Mouse (Mus musculus) ES-E14 (cell line): Measurements from ENCODE around the gene Usf1. TPM values are rescaled to one million over a fixed set of nuclear protein-coding genes. Genes with fewer than 3 reads are reported as not detected.

Experiments used
- DNase-seq: peaks from one replicate; pipeline ENCODE4 v3.0.0-alpha.2; 2013; ENCODE audit warnings: low read depth, low spot score
- H3K27ac ChIP-seq: 2 replicates; pipeline ENCODE4 v1.5.1; 2012; ENCODE audit warnings: low read depth, mild to moderate bottlenecking, low read length, moderate library complexity, mixed read lengths; ENCODE audit not compliant: poor library complexity, insufficient read depth, severe bottlenecking
- H3K36me3 ChIP-seq: 2 replicates; pipeline ENCODE4 v1.6.1; 2012; ENCODE audit warnings: mild to moderate bottlenecking, low read length, moderate library complexity, mixed read lengths; ENCODE audit not compliant: control insufficient read depth, poor library complexity, insufficient read depth, severe bottlenecking
- H3K4me1 ChIP-seq, 2 experiments: fragments of 150-350 bp in 1 of 2; sonication (generic) in 1 of 2; 2 replicates each; pipeline ENCODE4 v1.6.1; 2012; ENCODE audit warnings: low read length in 2 of 2, mild to moderate bottlenecking in 1 of 2, mixed read lengths in 1 of 2; ENCODE audit not compliant: control insufficient read depth in 2 of 2, insufficient read depth in 2 of 2, poor library complexity in 1 of 2
- H3K4me3 ChIP-seq, 2 experiments: fragments of 150-350 bp in 1 of 2; sonication (generic) in 1 of 2; 2 replicates each; pipeline ENCODE4 v1.5.1; 2012; ENCODE audit warnings: low read length in 2 of 2, low read depth in 1 of 2, mild to moderate bottlenecking in 1 of 2, mixed read lengths in 1 of 2; ENCODE audit not compliant: insufficient read depth in 1 of 2, poor library complexity in 1 of 2, severe bottlenecking in 1 of 2
- H3K9ac ChIP-seq: 2 replicates; pipeline ENCODE4 v1.6.1; 2012; ENCODE audit warnings: low read depth, mild to moderate bottlenecking, low read length, mixed read lengths; ENCODE audit not compliant: poor library complexity, insufficient read depth, severe bottlenecking
- H3K9me3 ChIP-seq: fragments of 150-350 bp; sonication (generic); 2 replicates; pipeline ENCODE4 v1.6.1; 2012; ENCODE audit warnings: low read depth, mild to moderate bottlenecking, low read length; ENCODE audit not compliant: control insufficient read depth, insufficient read depth
- CHD2 ChIP-seq: IDR thresholded peaks from 2 replicates; pipeline ENCODE4 v1.6.1; 2014; ENCODE audit warnings: mild to moderate bottlenecking, low read depth, low read length, inconsistent platforms
- HCFC1 ChIP-seq: IDR thresholded peaks from 2 replicates; pipeline ENCODE4 v1.6.1; 2012; ENCODE audit warnings: low read length, inconsistent platforms, borderline replicate concordance; ENCODE audit not compliant: insufficient read depth
- MAFK ChIP-seq: IDR thresholded peaks from 2 replicates; pipeline ENCODE4 v1.6.1; 2014; ENCODE audit warnings: mild to moderate bottlenecking, low read depth, low read length, inconsistent platforms; ENCODE audit not compliant: insufficient read depth
- ZC3H11A ChIP-seq: IDR thresholded peaks from 2 replicates; pipeline ENCODE4 v1.6.1; 2012; ENCODE audit warnings: low read depth, mild to moderate bottlenecking, inconsistent platforms, low read length, borderline replicate concordance
- ZNF384 ChIP-seq: IDR thresholded peaks from 2 replicates; pipeline ENCODE4 v1.6.1; 2012; ENCODE audit warnings: low read depth, low read length, inconsistent platforms
- in situ Hi-C, 2 experiments: fragments of 600-800 bp; cut with MboI; formaldehyde crosslinking; loops; one replicate each; pipeline ENCODE4 v1.15.1; 2025; ENCODE audit warnings: low sequenced_read_pairs in 2 of 2, inconsistent platforms in 1 of 2; ENCODE audit not compliant: unreplicated experiment in 2 of 2
- total RNA-seq: library from RNA; depleted of rRNA; stranded (reverse); fragments of 300-350 nt; gene quantifications from 2 replicates; pipeline ENCODE4 v1.2.3, GENCODE M21; 2012

Gene Usf1
- total RNA-seq, 1 experiment = 151 TPM

- H3K27ac ChIP-seq = no peak overlapping the region
Observed at GRCm38 (mm10) chr1:171424638-171425037, 13.5 kb downstream of the Usf1 start.

GRCm38 (mm10) chr1:171425126-171425525 is 14.0 kb downstream of the Usf1 start:
- no peak overlapping the region for H3K9ac ChIP-seq
- in situ Hi-C loops = no loop called here
- H3K27ac ChIP-seq = no peak overlapping the region
- H3K4me3 ChIP-seq = no peak overlapping the region
- no peaks in the 10 kb centered on the region for H3K9me3 ChIP-seq
- TF ChIP-seq MAFK = no peak
- TF ChIP-seq ZNF384 = no peak
- TF ChIP-seq HCFC1 = no peak
- no peak for TF ChIP-seq CHD2
- no peak for TF ChIP-seq ZC3H11A
- DNase-seq = no peak
- H3K36me3 ChIP-seq = no peaks in the 10 kb centered on the region
- H3K4me1 ChIP-seq = peaks cover 2 to 5% of the 10 kb centered on the region in 2 experiments; a peak in 1 of 4 replicates

More at GRCm38 (mm10) chr1:171424638-171425037, 13.5 kb downstream of the Usf1 start:
- DNase-seq = no peak
- Histone ChIP-seq H3K4me3 (no peak overlapping the region), H3K4me1 (peaks cover 3 to 5% of the 10 kb centered on the region in 2 experiments; a peak in 2 of 4 replicates), H3K36me3 (no peaks in the 10 kb centered on the region), H3K9ac (no peak overlapping the region), H3K9me3 (no peaks in the 10 kb centered on the region)
- in situ Hi-C loops = loop anchor here (5.0 kb wide), 1 partner anchor 282 kb away; no protein-coding TSS in a partner anchor
- TF ChIP-seq MAFK (no peak), ZC3H11A (no peak), CHD2 (no peak), ZNF384 (no peak), HCFC1 (no peak)

DNA sequence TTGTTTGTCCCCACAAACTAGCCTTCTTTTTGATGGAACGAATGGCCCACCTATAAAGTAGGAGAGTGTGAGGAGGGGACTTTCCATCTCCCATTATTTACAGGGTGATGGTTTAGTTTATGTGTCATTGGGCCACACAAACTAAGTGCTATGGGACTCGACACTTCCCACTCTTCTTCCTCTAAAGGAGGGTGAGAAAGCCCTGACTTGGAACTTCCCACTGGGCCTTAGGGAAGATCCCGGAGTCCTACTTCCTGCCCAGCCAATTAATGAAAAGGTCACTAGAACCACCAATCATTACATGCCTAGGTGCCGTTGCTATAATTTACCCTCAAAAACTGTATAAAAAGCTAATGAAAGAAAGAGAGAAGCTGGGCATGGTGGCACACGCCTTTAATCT is 21.0 kb downstream of the Usf1 start:
- Histone ChIP-seq H3K27ac (no peak overlapping the region), H3K4me1 (peaks cover 0 to 3% of the 10 kb centered on the region in 2 experiments; a peak in 1 of 4 replicates), H3K4me3 (no peak overlapping the region), H3K36me3 (no peaks in the 10 kb centered on the region), H3K9me3 (no peaks in the 10 kb centered on the region), H3K9ac (no peak overlapping the region)
- no peak for DNase-seq
- in situ Hi-C loops = no loop called here
- TF ChIP-seq CHD2 (no peak), ZNF384 (no peak), ZC3H11A (no peak), MAFK (no peak), HCFC1 (no peak)

DNA sequence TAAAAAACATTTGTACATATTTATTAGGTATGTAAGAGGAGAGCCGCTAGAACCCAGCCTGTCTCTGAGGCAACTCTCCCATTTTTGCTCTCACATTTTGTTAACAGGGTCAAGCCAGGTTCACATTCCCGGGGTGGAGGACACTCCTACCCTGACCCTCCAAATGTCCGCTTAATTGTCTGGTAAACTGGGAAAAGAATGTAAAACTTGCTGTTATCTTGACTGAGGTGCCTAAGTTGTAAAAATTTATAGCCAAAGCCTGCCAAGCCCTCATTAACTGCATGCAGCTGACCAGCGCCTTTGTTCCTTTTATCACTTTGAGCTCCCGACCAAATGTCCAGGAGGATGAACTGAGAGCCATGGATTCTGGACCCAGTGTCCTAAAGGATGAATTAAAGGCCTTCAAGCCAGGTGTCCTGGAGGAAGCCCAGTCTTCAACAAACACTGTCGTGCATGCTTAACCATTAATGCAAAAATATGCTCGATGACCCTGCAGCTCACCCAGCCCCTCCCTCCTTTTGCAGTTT is 24.2 kb downstream of the Usf1 start:
- no peak for DNase-seq
- no peaks in the 10 kb centered on the region for H3K36me3 ChIP-seq
- no peak overlapping the region for H3K27ac ChIP-seq
- peaks cover 7 to 8% of the 10 kb centered on the region in 2 experiments; a peak in 3 of 4 replicates for H3K4me1 ChIP-seq
- H3K9ac ChIP-seq = no peak overlapping the region
- in situ Hi-C loops = no loop called here
- TF ChIP-seq ZC3H11A (no peak), MAFK (no peak), ZNF384 (no peak), CHD2 (no peak), HCFC1 (no peak)
- H3K9me3 ChIP-seq = no peaks in the 10 kb centered on the region
- H3K4me3 ChIP-seq = no peak overlapping the region

DNA sequence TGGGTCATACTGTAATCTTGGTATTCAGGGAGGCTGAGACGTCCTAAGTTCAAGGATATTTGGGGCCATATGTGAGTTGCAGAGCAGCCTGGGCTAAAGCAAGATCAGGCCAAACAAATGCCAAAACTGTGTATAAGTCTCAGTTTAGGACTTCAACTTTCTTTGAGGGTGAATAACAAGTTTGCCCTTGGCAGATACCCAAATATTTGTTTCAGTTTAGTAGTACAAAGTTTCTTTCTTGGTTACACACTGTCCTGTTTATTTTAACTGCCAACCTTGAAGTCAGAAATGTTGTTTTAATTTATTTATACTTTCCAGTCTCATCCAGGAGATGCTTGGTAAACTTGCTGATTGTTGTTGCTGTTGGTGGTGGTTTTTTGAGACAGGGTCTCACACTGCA is 24.9 kb downstream of the Usf1 start:
- peaks cover 7 to 10% of the 10 kb centered on the region in 2 experiments; a peak in 3 of 4 replicates for H3K4me1 ChIP-seq
- H3K36me3 ChIP-seq = no peaks in the 10 kb centered on the region
- no peak overlapping the region for H3K9ac ChIP-seq
- TF ChIP-seq CHD2 = no peak
- TF ChIP-seq ZNF384 = no peak
- TF ChIP-seq ZC3H11A = no peak
- no peak for TF ChIP-seq HCFC1
- no peak for TF ChIP-seq MAFK
- no peak overlapping the region for H3K27ac ChIP-seq
- in situ Hi-C loops = no loop called here
- H3K9me3 ChIP-seq = no peaks in the 10 kb centered on the region
- no peak overlapping the region for H3K4me3 ChIP-seq
- DNase-seq = no peak
